Mouse (Mus musculus) layer of hippocampus, adult 2 months (tissue): ENCODE data around the gene Pdcd2l. TPM values are rescaled to one million over a fixed set of nuclear protein-coding genes. Genes with fewer than 3 reads are reported as not detected.
"Not testable (repeated sequence)": the region's sequence is repeated elsewhere in the genome, so short reads cannot be mapped to it uniquely, and the experiment has no call there.

Experiments
- DNase-seq, 2 experiments: peaks; one replicate each; pipeline ENCODE4 v3.0.0; 2022; ENCODE audit warnings: low spot score in 2 of 2
- H3K27ac ChIP-seq: fragments of 200-600 bp; 2 replicates; pipeline ENCODE4 v1.8.1; 2022
- H3K4me3 ChIP-seq: fragments of 200-600 bp; 2 replicates; pipeline ENCODE4 v1.8.1; 2022; ENCODE audit warnings: mild to moderate bottlenecking
- CTCF ChIP-seq: fragments of 200-600 bp; conservative IDR thresholded peaks from 2 replicates; pipeline ENCODE4 v1.8.1; 2022; ENCODE audit warnings: antibody characterized with exemption, mild to moderate bottlenecking, moderate library complexity
- total RNA-seq, 2 experiments: library from RNA; stranded (reverse); gene quantifications; 2 replicates each; pipeline ENCODE4 v1.2.3; 2021

Pdcd2l gene
- total RNA-seq, 2 experiments from 2014 or later: 24.5 to 26.8 TPM

GRCm38 (mm10) chr7:34200829-34201228 lies 4.4 kb upstream of the Pdcd2l start:
- Histone ChIP-seq H3K27ac (no peak overlapping the region), H3K4me3 (no peak overlapping the region)
- TF ChIP-seq CTCF: no peak
- no peak for DNase-seq

GRCm38 (mm10) chr7:34198346-34198745 lies 1.9 kb upstream of the Pdcd2l start:
- Histone ChIP-seq H3K4me3 (no peak overlapping the region), H3K27ac (no peak overlapping the region)
- TF ChIP-seq CTCF: peak; percentile 73
- no peak for DNase-seq

- DNase-seq: no peak
- peak; percentile 60 for TF ChIP-seq CTCF
- H3K4me3 ChIP-seq: peak overlapping the region; percentile 98
- no peak overlapping the region for H3K27ac ChIP-seq
These were observed 829 bp downstream of the Pdcd2l start for GRCm38 (mm10) chr7:34195632-34196031.

GRCm38 (mm10) chr7:34192825-34193224 lies 3.6 kb downstream of the Pdcd2l start:
- no peak for TF ChIP-seq CTCF
- Histone ChIP-seq H3K4me3 (no peak overlapping the region), H3K27ac (no peak overlapping the region)
- no peak for DNase-seq

- H3K27ac ChIP-seq: no peak overlapping the region
- no peak overlapping the region for H3K4me3 ChIP-seq
- DNase-seq: no peak
- no peak for TF ChIP-seq CTCF
These were observed 7.0 kb downstream of the Pdcd2l start for GRCm38 (mm10) chr7:34189376-34189989.

GRCm38 (mm10) chr7:34183794-34184193 lies 12.7 kb downstream of the Pdcd2l start:
- Histone ChIP-seq H3K27ac (no peak overlapping the region), H3K4me3 (no peak overlapping the region)
- no peak for TF ChIP-seq CTCF
- no peak for DNase-seq

GRCm38 (mm10) chr7:34183356-34183755 lies 13.1 kb downstream of the Pdcd2l start:
- no peak for TF ChIP-seq CTCF
- no peak for DNase-seq
- Histone ChIP-seq H3K27ac (no peak overlapping the region), H3K4me3 (no peak overlapping the region)

GRCm38 (mm10) chr7:34176241-34176640 lies 20.2 kb downstream of the Pdcd2l start:
- H3K4me3 ChIP-seq, H3K27ac ChIP-seq, DNase-seq: not testable (repeated sequence)

- H3K4me3 ChIP-seq: no peak overlapping the region
- peak; percentile 25; the same call in 1 of the 2 replicates for TF ChIP-seq CTCF
- no peak overlapping the region for H3K27ac ChIP-seq
- no peak for DNase-seq
These were observed 24.2 kb downstream of the Pdcd2l start for GRCm38 (mm10) chr7:34172251-34172650.

- no peak for TF ChIP-seq CTCF
- Histone ChIP-seq H3K4me3 (peak within 1 kb of the TSS; percentile 78), H3K27ac (peak within 1 kb of the TSS; percentile 93)
- DNase-seq: no peak
These were observed 27.0 kb downstream of the Pdcd2l start, which contains the start of gene Uba2 for GRCm38 (mm10) chr7:34169454-34169853. Gene Uba2 (minus strand): TSS chr7:34169599.

GRCm38 (mm10) chr7:34168470-34169251 lies 27.8 kb downstream of the Pdcd2l start:
- Histone ChIP-seq H3K4me3 (peak overlapping the region; percentile 78), H3K27ac (peak overlapping the region; percentile 93)
- peak; percentile 92 to 94 for DNase-seq
- peak; percentile 12; the same call in 1 of the 2 replicates for TF ChIP-seq CTCF

- DNase-seq: no peak
- Histone ChIP-seq H3K4me3 (peak overlapping the region; percentile 78), H3K27ac (peak overlapping the region; percentile 93)
- TF ChIP-seq CTCF: no peak
These were observed 28.5 kb downstream of the Pdcd2l start for GRCm38 (mm10) chr7:34167766-34168469.

- DNase-seq: no peak
- TF ChIP-seq CTCF: peak; percentile 67
- Histone ChIP-seq H3K27ac (no peak overlapping the region), H3K4me3 (peak overlapping the region; percentile 78)
These were observed 29.6 kb downstream of the Pdcd2l start for GRCm38 (mm10) chr7:34166850-34167249.

GRCm38 (mm10) chr7:34165999-34166398 lies 30.5 kb downstream of the Pdcd2l start:
- peak; percentile 24; the same call in 1 of the 2 replicates for TF ChIP-seq CTCF
- Histone ChIP-seq H3K4me3 (no peak overlapping the region), H3K27ac (no peak overlapping the region)
- DNase-seq: no peak
